Mouse (Mus musculus) telencephalon, adult 2 months (tissue): ENCODE measurements at regions not wholly inside any gene's neighbourhood (a gene's known extent, or its start where the extent isn't known, plus 50 kb on each side); places are given as distances from the start of the nearest gene placed in this dataset.

ENCODE experiments used
- DNase-seq: peaks from one replicate; pipeline ENCODE4 v3.0.0-alpha.2; 2011; ENCODE audit warnings: low read depth, low spot score

DNA sequence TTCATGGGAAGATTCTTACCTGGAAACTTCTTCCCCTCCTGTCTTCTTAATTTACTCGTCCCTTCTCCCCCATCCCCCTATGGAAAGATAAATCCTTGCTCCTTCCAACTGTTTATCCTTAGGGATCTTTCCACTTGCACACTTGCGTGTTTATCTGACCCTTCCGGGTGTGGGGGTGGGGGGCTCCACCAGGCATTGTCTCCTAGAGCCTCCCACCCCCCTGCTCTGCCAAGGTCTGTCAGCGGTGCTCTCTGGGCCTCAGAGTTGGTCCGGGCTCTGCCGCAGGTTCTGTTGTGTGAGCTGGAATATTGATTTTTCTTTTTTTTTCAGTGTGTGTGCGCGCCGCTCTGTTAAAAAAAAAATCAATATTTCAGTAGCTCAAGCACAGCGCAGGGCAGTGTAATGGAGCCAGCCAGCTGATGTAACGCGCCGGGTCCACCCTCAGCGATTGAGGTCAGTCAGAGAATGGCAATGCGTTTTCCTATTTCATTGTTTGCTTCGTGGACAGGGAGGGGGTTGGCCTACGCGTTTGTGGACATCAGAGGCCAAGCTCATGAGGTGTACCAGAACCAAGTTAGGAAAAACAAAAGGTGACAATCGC lies 160.2 kb upstream of the Nfe2l3 start:
- no peak for DNase-seq

GRCm38 (mm10) chr6:51279491-51279890 lies 153.0 kb upstream of the Nfe2l3 start:
- DNase-seq = no peak

- no peak for DNase-seq
These were observed 152.2 kb upstream of the Nfe2l3 start for GRCm38 (mm10) chr6:51280231-51280630.

DNA sequence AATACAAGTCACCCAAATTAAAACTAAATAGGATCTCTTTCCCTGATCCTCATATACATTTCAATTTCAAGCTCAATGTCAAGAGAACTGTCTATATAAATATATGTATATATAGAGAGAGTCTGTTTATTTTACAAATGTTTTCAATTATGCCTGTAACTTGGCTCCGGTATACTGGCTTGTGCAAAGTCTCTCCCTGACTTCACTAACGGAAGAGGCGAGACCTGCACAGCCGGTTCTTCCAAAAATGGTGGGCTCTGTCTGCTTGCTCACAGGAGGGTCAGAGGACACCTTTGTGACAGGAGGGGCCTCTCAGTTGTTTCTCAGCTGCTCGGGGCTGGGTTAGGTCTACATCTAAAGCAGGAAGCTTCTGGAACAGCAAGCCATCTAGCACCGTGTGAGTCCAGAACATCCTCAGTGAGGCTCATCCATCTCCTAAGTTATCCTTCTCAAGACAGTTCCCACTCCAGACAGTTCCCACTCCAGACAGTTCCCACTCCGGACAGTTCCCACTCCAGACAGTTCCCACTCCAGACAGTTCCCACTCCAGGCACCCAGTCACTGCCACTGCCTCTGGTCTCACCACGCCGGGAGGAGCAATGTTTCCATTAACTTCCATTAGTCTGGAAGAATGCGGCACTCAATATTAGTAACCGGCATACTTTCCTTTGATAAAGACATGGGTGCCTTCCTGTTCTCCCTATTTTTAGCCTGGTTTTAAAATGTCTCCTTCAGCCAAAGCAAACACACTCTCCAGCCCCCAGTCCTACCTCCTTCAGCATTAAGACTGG lies 148.4 kb upstream of the Nfe2l3 start:
- DNase-seq = no peak

DNA sequence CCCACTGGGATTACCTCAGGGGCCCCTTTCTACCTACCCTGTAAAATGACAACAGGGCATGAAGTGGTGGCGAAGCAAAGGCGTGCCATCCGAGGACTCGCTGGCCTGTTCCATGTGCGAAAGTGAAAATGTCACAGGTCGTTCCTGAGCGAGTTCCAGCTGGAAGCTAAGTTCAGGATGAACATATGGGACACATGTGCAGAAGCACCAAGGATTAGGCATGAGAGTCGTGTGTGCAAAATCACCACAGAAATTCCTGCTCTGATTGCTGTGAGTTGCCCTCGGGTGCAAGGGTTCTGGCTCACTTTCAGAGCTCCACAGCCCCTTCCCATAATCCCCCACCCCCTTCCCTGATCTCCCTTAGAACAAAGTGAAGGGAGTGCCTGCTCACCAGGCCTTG lies 147.6 kb upstream of the Nfe2l3 start:
- DNase-seq = no peak

GRCm38 (mm10) chr6:51286836-51287235 lies 145.6 kb upstream of the Nfe2l3 start:
- DNase-seq = no peak

- DNase-seq = no peak
These were observed 145.1 kb upstream of the Nfe2l3 start for GRCm38 (mm10) chr6:51287383-51287782.

GRCm38 (mm10) chr6:51287807-51288206 lies 144.7 kb upstream of the Nfe2l3 start:
- DNase-seq = no peak

- DNase-seq = no peak
These were observed 144.0 kb upstream of the Nfe2l3 start for GRCm38 (mm10) chr6:51288306-51289066.

GRCm38 (mm10) chr6:51289067-51289725 lies 143.3 kb upstream of the Nfe2l3 start:
- no peak for DNase-seq

GRCm38 (mm10) chr6:51300694-51301417 lies 131.6 kb upstream of the Nfe2l3 start:
- no peak for DNase-seq

- DNase-seq = no peak
These were observed 130.6 kb upstream of the Nfe2l3 start for GRCm38 (mm10) chr6:51301831-51302230.

DNA sequence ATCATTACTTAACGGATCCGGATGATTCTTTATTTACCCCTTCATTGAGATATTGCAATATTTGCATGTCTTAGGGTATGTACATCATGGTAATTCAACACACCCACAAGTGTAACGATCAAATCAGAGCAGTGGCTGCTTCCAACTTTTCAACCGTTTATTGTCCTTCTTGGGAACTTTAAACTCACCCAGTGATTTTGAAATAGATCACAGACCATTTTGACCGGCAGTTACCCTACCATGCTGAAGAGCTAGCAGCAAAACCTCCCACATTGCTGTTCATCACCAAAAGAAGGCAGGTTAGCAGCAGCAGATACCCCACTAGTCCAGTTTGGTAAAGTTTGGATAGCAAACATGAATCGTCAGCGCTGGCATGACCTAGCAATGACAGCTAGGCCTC lies 130.2 kb upstream of the Nfe2l3 start:
- DNase-seq = no peak

DNA sequence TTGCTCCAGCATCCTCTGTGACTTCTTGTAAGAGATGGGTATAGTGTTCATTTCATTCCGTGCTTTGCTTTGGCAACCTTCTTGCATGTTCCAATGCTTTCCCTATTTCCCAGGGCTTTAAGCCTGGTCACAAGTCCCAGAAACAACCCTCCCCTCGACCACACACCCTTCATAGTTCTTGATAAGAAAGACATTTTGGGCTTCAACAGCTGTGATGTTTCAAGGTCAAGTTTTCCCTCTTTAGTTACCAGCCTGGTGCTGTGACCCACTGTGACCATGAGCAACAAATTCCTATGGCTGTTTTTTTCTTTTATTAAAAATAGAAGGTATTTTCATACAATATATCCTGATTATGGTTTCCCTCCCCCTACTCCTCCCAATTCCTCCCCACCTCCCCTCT lies 114.1 kb upstream of the Nfe2l3 start:
- no peak for DNase-seq

- DNase-seq = no peak
These were observed 112.5 kb upstream of the Nfe2l3 start for GRCm38 (mm10) chr6:51320019-51320418.

DNA sequence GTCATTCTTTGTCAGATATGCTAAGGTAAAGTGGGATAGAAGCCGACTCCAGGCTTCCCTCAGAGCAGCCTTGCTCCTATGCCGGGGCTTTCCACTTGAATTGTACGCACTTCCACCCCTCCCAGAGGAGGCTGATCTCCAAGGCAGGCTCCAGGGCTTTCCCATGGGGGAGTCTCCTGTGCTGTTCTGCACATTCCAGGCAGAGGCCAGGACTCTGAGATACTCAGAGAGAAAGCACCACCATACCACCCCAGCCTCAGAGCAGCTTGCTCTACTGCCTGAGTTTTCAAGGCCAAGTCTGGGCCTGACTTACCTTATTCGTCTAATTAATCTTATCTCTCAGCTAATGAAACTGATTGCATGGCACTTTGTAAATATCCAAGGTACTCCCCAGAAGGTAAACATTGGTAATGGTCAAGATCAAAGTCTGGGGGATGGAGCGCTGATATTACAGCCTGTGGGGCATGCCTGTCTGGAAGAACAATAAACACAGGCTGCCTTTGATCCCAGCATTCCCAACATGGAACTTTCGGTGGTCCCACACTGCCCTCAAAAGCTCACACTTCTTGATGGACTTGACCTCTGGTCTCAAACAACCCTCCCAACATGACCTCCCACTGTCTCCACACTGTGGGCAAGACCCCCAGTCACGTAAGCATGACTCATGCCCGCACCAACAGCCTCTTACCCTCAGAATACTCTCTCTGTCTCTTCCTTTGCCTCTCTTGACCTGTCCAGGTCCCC lies 111.6 kb upstream of the Nfe2l3 start:
- no peak for DNase-seq

- DNase-seq = no peak
These were observed 106.2 kb upstream of the Nfe2l3 start for GRCm38 (mm10) chr6:51326103-51326829.

DNA sequence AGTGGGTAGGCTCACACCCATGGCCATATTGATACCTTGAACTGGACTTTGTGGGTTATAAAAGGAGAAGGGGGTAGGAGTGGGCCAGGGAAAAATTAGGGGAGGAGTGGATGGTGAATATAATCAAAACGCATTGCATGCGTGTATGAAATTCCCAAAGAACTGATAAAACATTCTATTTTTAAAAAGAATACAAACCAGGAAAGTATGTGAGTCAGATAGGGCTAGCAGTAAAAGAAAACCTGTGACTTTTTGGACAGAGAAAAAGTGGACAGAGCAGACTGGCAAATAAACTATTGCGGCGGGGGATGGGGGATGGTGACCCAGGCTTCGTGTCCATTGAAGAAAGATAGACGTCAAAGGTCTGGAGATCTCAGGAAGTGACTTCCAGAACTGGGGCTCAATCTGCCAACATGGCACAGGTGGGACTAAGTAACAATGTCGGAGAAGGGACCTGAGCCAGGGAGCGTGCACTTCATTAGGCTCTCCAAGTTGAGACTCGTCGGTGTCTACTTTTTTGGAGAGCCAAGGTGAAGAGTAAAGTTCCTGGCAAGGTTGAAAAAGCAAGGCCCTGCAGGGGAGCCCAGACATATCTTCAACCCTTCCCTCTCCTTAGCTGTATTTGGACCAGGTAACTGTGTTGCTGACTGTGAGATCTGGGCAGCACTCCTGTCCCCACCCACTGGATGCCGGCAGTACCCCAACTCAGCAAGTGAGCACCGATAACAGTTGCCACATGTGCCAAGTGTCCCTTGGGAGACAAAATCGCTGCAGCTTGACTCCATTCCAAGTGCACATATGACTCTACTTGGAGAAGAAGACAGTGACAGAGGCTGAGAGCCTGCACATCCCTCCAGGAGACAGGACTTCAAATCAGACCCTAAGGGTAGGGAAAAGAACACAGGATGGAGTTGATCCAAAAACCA lies 103.1 kb upstream of the Nfe2l3 start:
- DNase-seq = no peak
